Mouse (Mus musculus): ENCODE data around the gene Dnajc9. TPM values are rescaled to one million over a fixed set of nuclear protein-coding genes. Genes with fewer than 3 reads are reported as not detected.
A peak's percentile ranks its signal among the peaks of the same experiment; 100 is the strongest.

The Dnajc9 gene
- total and polyA plus RNA-seq, 2 experiments from 2014 or later: 29.2 to 114 TPM

DNA sequence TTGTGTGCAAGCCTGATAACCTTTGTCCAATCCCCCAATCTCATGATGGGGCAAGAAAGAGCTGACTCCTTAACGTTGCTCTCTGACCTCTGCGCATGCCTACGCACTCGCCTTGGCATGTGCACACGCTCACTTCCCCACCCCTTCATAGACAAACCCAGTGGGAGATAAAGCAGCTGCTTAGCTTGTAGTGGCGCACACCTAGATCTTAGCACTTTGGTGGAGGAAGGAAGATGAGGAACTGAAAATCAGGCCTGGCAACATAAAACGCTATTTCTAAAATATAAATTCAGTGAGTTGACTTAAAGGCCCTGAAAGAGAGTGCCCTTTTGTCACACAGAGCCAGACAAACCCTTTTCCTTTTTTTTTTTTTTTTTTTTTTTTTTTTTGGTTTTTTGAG, 17.9 kb downstream of the Dnajc9 start:
- no peak for TF ChIP-seq CTCF (IDR thresholded peaks at IDR 0.05; ENCODE audit: low read depth)
- 84% methylated on average over 7 of the region's 7 CpGs for WGBS

DNA sequence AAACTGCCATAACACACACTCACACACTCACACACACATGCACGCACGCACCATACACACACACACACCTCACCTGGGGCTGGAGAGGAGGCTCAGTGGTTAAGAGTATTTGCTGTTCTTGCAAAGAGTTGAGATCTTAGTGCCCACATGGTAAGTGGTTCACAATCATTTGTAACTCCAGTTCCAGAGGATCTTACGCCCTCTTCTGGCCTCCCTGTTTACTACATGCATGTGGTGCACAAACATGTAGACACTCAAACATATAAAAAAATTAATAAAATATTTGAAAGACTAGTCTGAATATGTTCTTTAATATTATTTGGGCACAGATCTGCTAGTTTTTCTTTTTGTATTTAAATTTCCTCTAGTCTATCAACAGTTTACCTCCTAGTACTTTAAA, 20.4 kb downstream of the Dnajc9 start:
- peaks cover 42% of the 10 kb centered on the region; the same call in 1 of the 2 replicates for H3K36me3 ChIP-seq (ENCODE audit: insufficient read depth, low read length)
- no peak for TF ChIP-seq CTCF (IDR thresholded peaks at IDR 0.05; ENCODE audit: low read depth)
- ATAC-seq: no peak

More for the DNA sequence above, 17.9 kb downstream of the Dnajc9 start:
- Histone ChIP-seq H3K4me2 (ENCODE audit: low read depth, low read length) (no peak overlapping the region), H3K36me3 (ENCODE audit: insufficient read depth, low read length) (peaks cover 40% of the 10 kb centered on the region; the same call in 1 of the 2 replicates), H3K27ac (no peak overlapping the region), H3K9me3 (ENCODE audit: low read length) (no peaks in the 10 kb centered on the region), H3K9ac (replicated peaks; ENCODE audit: low read length) (no peak overlapping the region), H3K27me3 (ENCODE audit: insufficient read depth, low read length) (no peaks in the 10 kb centered on the region), H3K4me3 (ENCODE audit: low read length) (no peak overlapping the region), H3K4me1 (ENCODE audit: insufficient read depth, low read length) (no peaks in the 10 kb centered on the region)
- no peak for DNase-seq (ENCODE audit: low spot score)
- ATAC-seq: no peak

DNA sequence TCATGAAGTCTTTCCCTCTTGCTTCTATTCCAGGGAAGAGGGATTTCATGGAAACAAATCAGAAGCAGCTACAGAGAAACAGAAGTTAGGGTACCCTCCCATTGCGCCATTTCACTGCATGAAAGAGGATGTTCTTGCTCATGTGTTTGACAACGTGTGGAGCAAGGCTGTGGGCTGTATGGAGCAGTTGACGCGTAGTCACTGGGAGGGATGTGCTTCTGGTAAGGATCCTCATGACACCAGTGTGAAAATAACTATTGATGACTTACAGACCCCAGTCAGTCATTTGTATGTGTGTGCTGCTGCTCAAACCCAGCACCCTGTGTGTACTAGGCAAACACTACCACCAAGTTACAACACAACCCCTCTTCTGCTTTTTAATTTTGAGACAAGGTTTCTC, 25.5 kb downstream of the Dnajc9 start:
- WGBS: 96% methylated on average over 4 of the region's 4 CpGs
- Histone ChIP-seq H3K4me2 (ENCODE audit: low read depth, low read length) (no peak overlapping the region), H3K36me3 (ENCODE audit: insufficient read depth, low read length) (peaks cover 52% of the 10 kb centered on the region), H3K4me3 (ENCODE audit: low read length) (no peak overlapping the region), H3K27me3 (ENCODE audit: insufficient read depth, low read length) (no peaks in the 10 kb centered on the region), H3K9ac (replicated peaks; ENCODE audit: low read length) (no peak overlapping the region), H3K27ac (no peak overlapping the region), H3K4me1 (ENCODE audit: insufficient read depth, low read length) (no peaks in the 10 kb centered on the region), H3K9me3 (ENCODE audit: low read length) (no peaks in the 10 kb centered on the region)
- ATAC-seq (no peak), DNase-seq (ENCODE audit: low spot score) (no peak)
- no peak for TF ChIP-seq CTCF (IDR thresholded peaks at IDR 0.05; ENCODE audit: low read depth)

More for the DNA sequence above, 20.4 kb downstream of the Dnajc9 start:
- no peak overlapping the region for H3K4me3 ChIP-seq (ENCODE audit: low read length)
- no peaks in the 10 kb centered on the region for H3K9me3 ChIP-seq (ENCODE audit: low read length)
- H3K9ac ChIP-seq (replicated peaks; ENCODE audit: low read length): no peak overlapping the region
- H3K27ac ChIP-seq: no peak overlapping the region
- DNase-seq (ENCODE audit: low spot score): no peak
- H3K4me1 ChIP-seq (ENCODE audit: insufficient read depth, low read length): no peaks in the 10 kb centered on the region
- H3K27me3 ChIP-seq (ENCODE audit: insufficient read depth, low read length): no peaks in the 10 kb centered on the region
- 94% methylated on average over 3 of the region's 3 CpGs for WGBS
- H3K4me2 ChIP-seq (ENCODE audit: low read depth, low read length): no peak overlapping the region

DNA sequence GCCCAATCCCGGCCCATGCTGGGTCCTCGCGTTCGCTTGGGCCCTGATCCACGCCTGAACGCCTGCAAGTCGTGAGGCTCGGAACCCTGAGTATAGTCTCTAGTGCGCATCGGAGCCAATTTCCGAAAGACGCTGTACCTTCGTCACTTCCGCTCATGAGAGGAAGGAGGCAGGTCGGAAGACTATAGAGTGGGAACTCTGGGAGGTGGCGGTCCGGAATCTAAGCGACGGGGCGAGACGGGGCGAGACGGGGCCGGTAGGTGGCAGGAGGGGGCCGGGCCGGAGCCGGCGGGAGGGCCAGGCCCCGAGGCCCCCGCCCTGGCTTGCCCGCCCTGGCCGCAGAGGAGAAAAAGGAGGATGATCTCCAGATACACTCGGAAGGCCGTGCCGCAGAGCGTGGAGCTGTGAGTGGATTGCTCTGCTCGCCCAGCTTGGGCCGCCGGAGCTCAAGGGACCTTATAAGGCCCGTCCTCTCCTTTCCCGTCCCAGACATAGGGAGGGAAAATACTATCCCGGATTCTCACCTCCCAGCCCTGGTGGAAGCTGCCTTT, 40.6 kb downstream of the Dnajc9 start, which contains the start of the genes Ecd and Fam149b:
Gene Ecd (minus strand): TSS at position 131 of the 551 bp plus-strand sequence.
Gene Fam149b (plus strand): TSS at position 172 of the 551 bp plus-strand sequence.
- WGBS: under 1% methylated on average over 36 of the region's 42 CpGs
- H3K27ac ChIP-seq: peak within 1 kb of the TSS; percentile 94
- peaks cover 11% of the 10 kb centered on the region for H3K4me1 ChIP-seq (ENCODE audit: insufficient read depth, low read length)
- DNase-seq (ENCODE audit: low spot score): peak; percentile 98
- peak; percentile 99 for ATAC-seq
- peak within 1 kb of the TSS; percentile 85 for H3K4me3 ChIP-seq (ENCODE audit: low read length)
- TF ChIP-seq CTCF (IDR thresholded peaks at IDR 0.05; ENCODE audit: low read depth): peak; percentile 47; the same call in 1 of the 2 replicates
- H3K4me2 ChIP-seq (ENCODE audit: low read depth, low read length): peak within 1 kb of the TSS; percentile 86
- H3K9ac ChIP-seq (replicated peaks; ENCODE audit: low read length): peak within 1 kb of the TSS; percentile 94
- H3K9me3 ChIP-seq (ENCODE audit: low read length): no peaks in the 10 kb centered on the region
- H3K36me3 ChIP-seq (ENCODE audit: insufficient read depth, low read length): 0 out of 2 replicates have a peak, but pooled peaks cover 4% of the 10 kb centered on the region
- no peaks in the 10 kb centered on the region for H3K27me3 ChIP-seq (ENCODE audit: insufficient read depth, low read length)

DNA sequence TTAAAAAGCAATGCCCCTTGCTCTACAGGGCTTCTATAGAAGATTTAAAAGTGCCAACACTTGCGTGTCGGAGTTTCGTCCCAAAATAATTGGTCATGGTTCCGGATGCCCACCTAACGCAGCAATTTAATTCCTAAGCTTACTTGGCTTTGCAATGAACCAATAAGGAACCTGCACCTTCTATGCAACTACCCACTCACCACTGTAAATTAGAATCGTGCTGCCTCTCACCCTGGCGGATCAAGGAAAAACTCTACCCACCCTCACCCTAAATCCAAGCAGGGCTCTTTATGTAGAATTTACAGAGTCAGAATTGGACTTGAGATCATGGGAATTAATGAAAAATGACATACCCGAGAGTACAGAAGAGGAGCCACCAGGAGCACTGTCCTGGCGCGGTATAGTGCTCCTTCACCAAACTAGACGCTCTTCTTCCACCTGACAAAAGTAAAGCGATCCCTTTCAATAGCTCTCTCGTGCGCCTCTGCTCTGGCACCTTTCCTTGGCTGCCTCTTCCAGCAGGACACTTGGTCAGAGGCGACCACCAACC, 41.2 kb downstream of the Dnajc9 start:
- H3K4me2 ChIP-seq (ENCODE audit: low read depth, low read length): peak overlapping the region; percentile 86
- H3K27me3 ChIP-seq (ENCODE audit: insufficient read depth, low read length): no peaks in the 10 kb centered on the region
- peak overlapping the region; percentile 94 for H3K9ac ChIP-seq (replicated peaks; ENCODE audit: low read length)
- no peaks in the 10 kb centered on the region for H3K9me3 ChIP-seq (ENCODE audit: low read length)
- ATAC-seq (peak; percentile 74), DNase-seq (ENCODE audit: low spot score) (no peak)
- peak overlapping the region; percentile 94 for H3K27ac ChIP-seq
- peak overlapping the region; percentile 85 for H3K4me3 ChIP-seq (ENCODE audit: low read length)
- WGBS: 4% methylated on average over 15 of the region's 15 CpGs
- peaks cover 11% of the 10 kb centered on the region for H3K4me1 ChIP-seq (ENCODE audit: insufficient read depth, low read length)
- TF ChIP-seq CTCF (IDR thresholded peaks at IDR 0.05; ENCODE audit: low read depth): no peak
- H3K36me3 ChIP-seq (ENCODE audit: insufficient read depth, low read length): 0 out of 2 replicates have a peak, but pooled peaks cover 4% of the 10 kb centered on the region

DNA sequence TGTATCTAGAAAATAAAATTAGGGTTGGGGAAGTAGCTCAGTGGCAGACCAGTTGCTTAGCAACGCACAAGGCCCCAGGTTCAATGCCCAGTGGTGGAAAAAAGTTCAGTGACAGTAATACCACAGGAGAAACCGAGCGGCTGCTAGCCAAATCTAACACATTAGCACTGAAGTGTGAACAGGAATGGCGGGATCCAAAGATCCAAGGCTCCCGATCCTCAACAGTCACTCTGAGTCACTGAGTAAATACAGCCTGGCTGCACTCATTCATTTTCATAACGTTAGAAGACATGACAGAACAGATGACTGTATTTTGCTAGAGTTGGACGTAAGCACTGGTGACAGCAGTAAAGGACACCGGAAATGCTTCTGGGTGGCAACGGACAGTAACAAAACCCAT, 42.8 kb downstream of the Dnajc9 start:
- Histone ChIP-seq H3K27ac (no peak overlapping the region), H3K4me3 (ENCODE audit: low read length) (no peak overlapping the region), H3K4me2 (ENCODE audit: low read depth, low read length) (no peak overlapping the region), H3K4me1 (ENCODE audit: insufficient read depth, low read length) (peaks cover 11% of the 10 kb centered on the region), H3K9ac (replicated peaks; ENCODE audit: low read length) (no peak overlapping the region), H3K36me3 (ENCODE audit: insufficient read depth, low read length) (0 out of 2 replicates have a peak, but pooled peaks cover 4% of the 10 kb centered on the region), H3K9me3 (ENCODE audit: low read length) (no peaks in the 10 kb centered on the region), H3K27me3 (ENCODE audit: insufficient read depth, low read length) (no peaks in the 10 kb centered on the region)
- no peak for TF ChIP-seq CTCF (IDR thresholded peaks at IDR 0.05; ENCODE audit: low read depth)
- no peak for ATAC-seq
- no peak for DNase-seq (ENCODE audit: low spot score)
- 79% methylated on average over 9 of the region's 9 CpGs for WGBS

DNA sequence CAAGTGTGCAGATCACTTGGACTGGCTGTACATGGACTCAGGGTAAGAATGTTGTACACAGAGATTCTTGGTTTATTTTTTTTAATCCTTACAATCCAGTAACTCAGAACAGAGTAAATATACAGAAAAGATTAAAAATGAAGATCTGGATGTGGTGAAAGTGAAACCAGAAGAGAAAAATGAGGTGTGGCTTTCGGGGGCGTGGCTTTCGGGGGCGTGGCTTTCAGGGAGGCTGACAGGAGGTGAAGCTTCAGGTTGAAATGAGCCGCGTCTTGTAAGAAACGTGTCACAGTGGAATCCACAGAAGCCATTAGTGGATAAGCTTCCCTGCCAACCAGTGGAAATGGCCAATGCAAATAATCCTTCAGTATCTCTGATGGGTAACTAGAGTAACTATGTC, 47.8 kb downstream of the Dnajc9 start:
- H3K27me3 ChIP-seq (ENCODE audit: insufficient read depth, low read length): no peaks in the 10 kb centered on the region
- H3K27ac ChIP-seq: no peak overlapping the region
- H3K4me2 ChIP-seq (ENCODE audit: low read depth, low read length): no peak overlapping the region
- no peak for ATAC-seq
- no peak overlapping the region for H3K4me3 ChIP-seq (ENCODE audit: low read length)
- no peaks in the 10 kb centered on the region for H3K4me1 ChIP-seq (ENCODE audit: insufficient read depth, low read length)
- no peak for DNase-seq (ENCODE audit: low spot score)
- TF ChIP-seq CTCF (IDR thresholded peaks at IDR 0.05; ENCODE audit: low read depth): no peak
- peaks cover 24% of the 10 kb centered on the region; the same call in 1 of the 2 replicates for H3K36me3 ChIP-seq (ENCODE audit: insufficient read depth, low read length)
- no peak overlapping the region for H3K9ac ChIP-seq (replicated peaks; ENCODE audit: low read length)
- no peaks in the 10 kb centered on the region for H3K9me3 ChIP-seq (ENCODE audit: low read length)
- 80% methylated on average over 7 of the region's 7 CpGs for WGBS
